Mouse (Mus musculus) E14TG2a.4 (cell line): ENCODE results near the gene Zfp583.

Experiments used
- CTCF ChIP-seq: conservative IDR thresholded peaks from 2 replicates; pipeline ENCODE4 v1.5.1; 2014; ENCODE audit warnings: low read length
- NANOG ChIP-seq: IDR thresholded peaks from 2 replicates; pipeline ENCODE4 v1.6.1; 2014; ENCODE audit warnings: borderline replicate concordance, low read length, mixed read lengths
- POU5F1 ChIP-seq: IDR thresholded peaks from 2 replicates; pipeline ENCODE4 v1.6.1; 2014; ENCODE audit warnings: low read length, borderline replicate concordance

DNA sequence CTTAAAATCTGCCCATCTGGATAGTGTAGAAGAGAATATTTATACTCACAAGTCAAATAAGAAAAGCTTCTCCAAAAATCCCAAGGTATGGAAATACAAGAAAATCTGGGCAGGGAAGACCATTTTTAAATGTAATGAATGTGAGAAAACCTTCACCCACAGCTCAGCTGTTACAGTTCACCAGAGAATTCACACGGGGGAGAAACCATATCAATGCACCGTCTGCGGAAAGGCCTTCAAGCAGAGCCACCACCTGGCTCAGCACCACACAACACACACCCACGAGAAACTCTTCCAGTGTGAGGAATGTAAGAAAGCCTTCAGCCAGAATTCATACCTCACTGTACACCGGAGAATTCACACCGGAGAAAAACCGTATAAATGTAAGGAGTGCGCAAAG lies 47.4 kb upstream of the Zfp583 start:
- TF ChIP-seq CTCF (no peak), POU5F1 (no peak), NANOG (no peak)
